Mouse (Mus musculus): Measurements from ENCODE around the gene Dscaml1. TPM values are rescaled to one million over a fixed set of nuclear protein-coding genes. Genes with fewer than 3 reads are reported as not detected.

Dscaml1 gene
- polyA plus RNA-seq, 1 experiment: 0.38 TPM

DNA sequence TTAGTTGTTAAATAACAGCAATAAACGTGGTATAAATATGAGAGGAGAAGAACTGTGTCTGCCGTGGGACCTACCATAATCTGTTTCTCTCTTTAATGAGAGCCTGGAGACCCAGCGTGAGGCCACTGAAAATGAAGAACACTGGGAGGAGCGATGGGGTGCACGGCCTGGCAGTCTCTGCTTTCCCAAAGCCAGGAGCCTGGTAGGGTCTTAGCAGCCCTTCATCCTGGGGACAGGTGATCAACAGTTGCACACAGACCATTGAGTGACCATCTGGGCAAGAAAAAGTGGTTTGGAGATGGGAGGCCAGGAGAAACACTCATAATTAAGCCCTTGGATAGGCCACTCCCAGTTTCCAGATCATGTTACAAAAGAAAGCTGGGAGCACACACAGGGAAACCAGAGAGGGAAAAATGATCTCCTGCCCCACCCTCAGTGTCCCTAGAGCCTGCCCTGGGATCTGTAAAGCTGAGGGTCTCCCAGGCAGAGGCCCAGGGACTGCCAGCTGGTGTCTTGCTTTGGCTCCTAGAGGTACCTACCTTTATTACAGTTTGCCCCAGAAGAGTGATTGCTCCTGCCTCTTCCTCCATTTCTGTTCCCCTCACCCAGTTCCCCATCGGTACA, 39.1 kb downstream of the Dscaml1 start:
- Histone ChIP-seq H3K4me1 (ENCODE audit: control insufficient read depth, insufficient read depth, low read length) (no peaks in the 10 kb centered on the region), H3K4me3 (replicated peaks; ENCODE audit: extremely low read depth, low read depth, low read length) (no peak overlapping the region)
- no peak for DNase-seq
- 61% methylated on average over 6 of the region's 6 CpGs for WGBS
- no peak for TF ChIP-seq CTCF (IDR thresholded peaks at IDR 0.05; ENCODE audit: insufficient read depth, low read length)
- no peak for TF ChIP-seq POLR2A (IDR thresholded peaks at IDR 0.05; ENCODE audit: borderline replicate concordance, extremely low read depth, low read depth, low read length)

DNA sequence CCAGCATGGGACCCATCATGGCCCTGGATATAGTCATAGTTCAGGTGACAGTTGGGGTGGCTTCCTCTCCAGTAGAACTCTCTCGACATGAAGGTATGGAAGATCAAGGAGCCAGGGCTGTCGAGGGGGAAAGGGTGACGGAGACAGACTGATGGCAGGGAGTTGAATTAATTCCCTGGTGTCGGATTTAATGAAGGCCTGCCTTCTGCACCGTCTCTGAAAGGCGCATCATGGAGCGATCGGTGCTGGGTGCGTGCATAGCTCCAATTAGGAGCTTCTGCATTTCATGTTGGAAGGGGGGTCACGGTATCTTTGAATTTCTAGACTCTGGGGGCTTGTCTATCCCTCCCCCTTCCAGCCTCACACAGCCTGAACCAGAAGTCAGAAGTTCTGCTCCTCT, 41.8 kb downstream of the Dscaml1 start:
- Histone ChIP-seq H3K4me3 (replicated peaks; ENCODE audit: extremely low read depth, low read depth, low read length) (no peak overlapping the region), H3K4me1 (ENCODE audit: control insufficient read depth, insufficient read depth, low read length) (no peaks in the 10 kb centered on the region)
- WGBS: 80% methylated on average over 10 of the region's 10 CpGs
- TF ChIP-seq POLR2A (IDR thresholded peaks at IDR 0.05; ENCODE audit: borderline replicate concordance, extremely low read depth, low read depth, low read length) (no peak), CTCF (IDR thresholded peaks at IDR 0.05; ENCODE audit: insufficient read depth, low read length) (no peak)
- no peak for DNase-seq

DNA sequence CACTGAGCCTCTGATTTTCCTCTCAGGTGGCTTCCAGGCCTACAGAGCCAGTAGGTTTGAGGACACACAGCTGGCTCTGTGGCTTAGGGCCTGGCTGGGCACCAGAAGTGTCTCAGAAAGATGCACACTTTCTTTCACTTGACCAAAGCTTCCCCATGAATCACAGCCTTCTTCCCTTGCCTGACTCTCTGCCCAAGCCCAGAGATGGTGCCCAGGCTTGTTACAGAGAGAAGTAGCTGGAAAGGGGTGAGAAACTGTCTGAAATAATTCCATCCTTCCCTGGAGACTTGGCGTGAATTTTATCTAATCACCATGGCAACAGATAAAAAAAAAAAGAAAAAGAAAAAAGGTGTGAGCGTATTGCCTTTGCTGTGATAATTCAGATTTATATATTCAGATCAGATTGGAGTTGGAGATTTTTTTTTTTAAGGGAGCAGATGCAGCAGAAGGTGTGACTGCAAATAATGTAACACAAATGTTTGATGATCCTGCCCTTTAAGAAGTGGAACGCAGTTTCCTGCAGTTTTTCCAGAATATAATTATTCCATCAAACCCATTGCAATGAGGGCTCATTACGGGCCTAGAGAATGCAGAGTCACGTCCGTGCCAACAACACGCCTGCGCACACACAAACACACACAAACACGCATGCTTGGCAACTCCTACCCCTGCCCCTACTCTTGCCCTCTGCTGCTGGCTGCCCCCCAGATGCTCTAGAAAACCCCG, 44.5 kb downstream of the Dscaml1 start:
- Histone ChIP-seq H3K4me1 (ENCODE audit: control insufficient read depth, insufficient read depth, low read length) (no peaks in the 10 kb centered on the region), H3K4me3 (replicated peaks; ENCODE audit: extremely low read depth, low read depth, low read length) (no peak overlapping the region)
- DNase-seq: no peak
- WGBS: 78% methylated on average over 10 of the region's 10 CpGs
- no peak for TF ChIP-seq POLR2A (IDR thresholded peaks at IDR 0.05; ENCODE audit: borderline replicate concordance, extremely low read depth, low read depth, low read length)
- no peak for TF ChIP-seq CTCF (IDR thresholded peaks at IDR 0.05; ENCODE audit: insufficient read depth, low read length)

- WGBS: 36% methylated on average over 9 of the region's 9 CpGs
- TF ChIP-seq CTCF (IDR thresholded peaks at IDR 0.05; ENCODE audit: insufficient read depth, low read length) (no peak), POLR2A (IDR thresholded peaks at IDR 0.05; ENCODE audit: borderline replicate concordance, extremely low read depth, low read depth, low read length) (no peak)
Observed at GRCm38 (mm10) chr9:45471691-45472090, 45.3 kb downstream of the Dscaml1 start.

DNA sequence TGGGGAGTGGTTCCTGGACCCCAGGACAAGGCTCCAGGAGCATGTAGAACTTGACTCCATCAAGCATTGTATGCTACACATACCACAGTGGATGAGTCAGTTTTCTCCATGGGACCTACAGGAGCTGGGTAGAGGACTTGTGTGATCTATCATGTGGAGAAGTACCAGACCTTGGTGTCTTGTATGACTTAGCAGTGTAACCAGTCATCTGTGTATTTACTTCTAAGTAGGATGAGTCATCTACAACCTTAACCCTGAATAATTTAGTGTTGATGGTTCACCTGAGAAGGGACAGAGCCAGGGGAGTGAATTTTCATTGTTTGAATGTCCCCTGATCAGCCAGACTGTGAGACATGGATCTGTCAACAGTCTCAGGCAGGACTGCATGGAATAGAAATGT, 48.4 kb downstream of the Dscaml1 start:
- H3K4me1 ChIP-seq (ENCODE audit: control insufficient read depth, insufficient read depth, low read length): no peaks in the 10 kb centered on the region
- H3K4me3 ChIP-seq (replicated peaks; ENCODE audit: extremely low read depth, low read depth, low read length): no peak overlapping the region
- DNase-seq: no peak
- no peak for TF ChIP-seq POLR2A (IDR thresholded peaks at IDR 0.05; ENCODE audit: borderline replicate concordance, extremely low read depth, low read depth, low read length)
- TF ChIP-seq CTCF (IDR thresholded peaks at IDR 0.05; ENCODE audit: insufficient read depth, low read length): no peak

More at GRCm38 (mm10) chr9:45471691-45472090, 45.3 kb downstream of the Dscaml1 start:
- H3K4me3 ChIP-seq (replicated peaks; ENCODE audit: extremely low read depth, low read depth, low read length): no peak overlapping the region
- no peak for DNase-seq
- H3K4me1 ChIP-seq (ENCODE audit: control insufficient read depth, insufficient read depth, low read length): no peaks in the 10 kb centered on the region

- no peak overlapping the region for H3K4me3 ChIP-seq (replicated peaks; ENCODE audit: extremely low read depth, low read depth, low read length)
- WGBS: 79% methylated on average over 9 of the region's 9 CpGs
- no peak for DNase-seq
- H3K4me1 ChIP-seq (ENCODE audit: control insufficient read depth, insufficient read depth, low read length): no peaks in the 10 kb centered on the region
- TF ChIP-seq CTCF (IDR thresholded peaks at IDR 0.05; ENCODE audit: insufficient read depth, low read length) (no peak), POLR2A (IDR thresholded peaks at IDR 0.05; ENCODE audit: borderline replicate concordance, extremely low read depth, low read depth, low read length) (no peak)
Observed at GRCm38 (mm10) chr9:45480936-45481335, 54.5 kb downstream of the Dscaml1 start.

- 69% methylated on average over 4 of the region's 4 CpGs for WGBS
- no peak for TF ChIP-seq CTCF (IDR thresholded peaks at IDR 0.05; ENCODE audit: insufficient read depth, low read length)
- no peak for TF ChIP-seq POLR2A (IDR thresholded peaks at IDR 0.05; ENCODE audit: borderline replicate concordance, extremely low read depth, low read depth, low read length)
Observed at GRCm38 (mm10) chr9:45486665-45487074, 60.2 kb downstream of the Dscaml1 start.

GRCm38 (mm10) chr9:45487179-45487801, 60.9 kb downstream of the Dscaml1 start:
- TF ChIP-seq CTCF (IDR thresholded peaks at IDR 0.05; ENCODE audit: insufficient read depth, low read length): no peak
- no peak for TF ChIP-seq POLR2A (IDR thresholded peaks at IDR 0.05; ENCODE audit: borderline replicate concordance, extremely low read depth, low read depth, low read length)
- WGBS: 75% methylated on average over 12 of the region's 12 CpGs
- no peak for DNase-seq
- H3K4me1 ChIP-seq (ENCODE audit: control insufficient read depth, insufficient read depth, low read length): no peaks in the 10 kb centered on the region
- no peak overlapping the region for H3K4me3 ChIP-seq (replicated peaks; ENCODE audit: extremely low read depth, low read depth, low read length)

More at GRCm38 (mm10) chr9:45486665-45487074, 60.2 kb downstream of the Dscaml1 start:
- no peak overlapping the region for H3K4me3 ChIP-seq (replicated peaks; ENCODE audit: extremely low read depth, low read depth, low read length)
- no peaks in the 10 kb centered on the region for H3K4me1 ChIP-seq (ENCODE audit: control insufficient read depth, insufficient read depth, low read length)
- DNase-seq: no peak

DNA sequence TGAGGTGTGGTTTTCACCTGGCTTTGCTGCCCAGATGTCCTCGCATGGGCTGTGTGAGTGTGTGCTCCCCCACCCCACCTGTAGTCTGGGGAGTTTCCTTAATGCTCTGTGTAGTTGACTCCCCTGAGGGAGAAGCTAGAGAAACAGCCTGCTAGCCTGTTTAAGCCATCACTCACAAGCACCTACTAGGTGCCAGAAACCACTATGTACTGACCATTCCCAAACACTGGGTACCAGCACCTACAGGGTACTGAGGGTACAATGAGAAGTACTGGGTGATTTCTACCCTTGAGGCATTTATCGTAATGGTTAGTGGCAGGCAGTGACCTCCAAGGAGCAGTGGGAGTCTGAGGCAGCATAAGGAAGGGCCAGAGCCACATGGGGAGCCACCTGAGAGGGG, 64.5 kb downstream of the Dscaml1 start:
- Histone ChIP-seq H3K4me3 (replicated peaks; ENCODE audit: extremely low read depth, low read depth, low read length) (no peak overlapping the region), H3K4me1 (ENCODE audit: control insufficient read depth, insufficient read depth, low read length) (no peaks in the 10 kb centered on the region)
- TF ChIP-seq CTCF (IDR thresholded peaks at IDR 0.05; ENCODE audit: insufficient read depth, low read length): no peak
- no peak for DNase-seq
- WGBS: 91% methylated on average over 2 of the region's 2 CpGs

DNA sequence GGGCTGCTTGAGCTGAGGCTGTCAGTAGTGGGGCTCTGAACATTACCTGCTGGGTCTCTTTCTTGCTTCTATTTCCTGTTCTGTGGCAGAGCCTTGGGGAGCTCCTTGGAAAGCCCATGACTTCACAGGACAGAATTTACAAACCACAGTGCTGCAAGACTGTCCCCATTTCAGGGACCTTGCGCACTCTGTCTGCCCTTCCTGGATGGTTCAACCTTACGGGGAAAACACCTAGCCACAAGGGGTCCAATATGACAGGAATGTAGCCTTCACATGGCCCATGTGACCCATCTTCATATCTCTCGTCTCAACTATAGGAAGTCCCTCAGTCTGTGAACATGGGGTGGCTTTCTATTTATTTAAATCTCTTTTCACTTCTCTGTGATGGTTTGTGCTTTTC, 68.5 kb downstream of the Dscaml1 start:
- WGBS: 81% methylated on average over 3 of the region's 3 CpGs
- TF ChIP-seq POLR2A (IDR thresholded peaks at IDR 0.05; ENCODE audit: borderline replicate concordance, extremely low read depth, low read depth, low read length): no peak
- no peak for TF ChIP-seq CTCF (IDR thresholded peaks at IDR 0.05; ENCODE audit: insufficient read depth, low read length)
- H3K4me1 ChIP-seq (ENCODE audit: control insufficient read depth, insufficient read depth, low read length): no peaks in the 10 kb centered on the region
- no peak overlapping the region for H3K4me3 ChIP-seq (replicated peaks; ENCODE audit: extremely low read depth, low read depth, low read length)
- no peak for DNase-seq

Data from lung, adult 2 months (tissue).